Mouse (Mus musculus) embryo, embryonic 9.5 days (tissue): Measurements from ENCODE around the gene 4930556J24Rik.
"Not testable (repeated sequence)": the region's sequence is repeated elsewhere in the genome, so short reads cannot be mapped to it uniquely, and the experiment has no call there.

Source experiments
- DNase-seq: peaks from one replicate; pipeline ENCODE4 v3.0.0-alpha.2; 2017; ENCODE audit errors: extremely low spot score

The 4930556J24Rik gene

DNA sequence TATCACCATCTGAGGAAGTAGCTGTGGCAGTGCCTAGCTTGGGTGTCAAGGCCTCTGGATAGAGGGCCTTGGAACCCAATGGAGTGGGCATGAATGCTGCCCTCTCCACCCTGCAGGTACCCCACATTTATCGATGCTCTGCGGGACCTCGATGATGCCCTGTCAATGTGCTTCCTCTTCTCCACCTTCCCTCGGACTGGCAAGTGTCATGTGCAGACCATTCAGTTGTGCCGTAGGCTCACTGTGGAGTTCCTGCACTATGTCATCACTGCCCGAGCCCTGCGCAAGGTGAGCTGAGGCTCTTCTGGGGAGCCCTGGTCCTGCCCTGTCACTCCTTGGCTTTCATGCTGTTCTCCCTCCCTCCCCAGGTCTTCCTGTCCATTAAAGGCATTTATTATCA lies 3.5 kb downstream of the 4930556J24Rik start:
- no peak for DNase-seq

DNA sequence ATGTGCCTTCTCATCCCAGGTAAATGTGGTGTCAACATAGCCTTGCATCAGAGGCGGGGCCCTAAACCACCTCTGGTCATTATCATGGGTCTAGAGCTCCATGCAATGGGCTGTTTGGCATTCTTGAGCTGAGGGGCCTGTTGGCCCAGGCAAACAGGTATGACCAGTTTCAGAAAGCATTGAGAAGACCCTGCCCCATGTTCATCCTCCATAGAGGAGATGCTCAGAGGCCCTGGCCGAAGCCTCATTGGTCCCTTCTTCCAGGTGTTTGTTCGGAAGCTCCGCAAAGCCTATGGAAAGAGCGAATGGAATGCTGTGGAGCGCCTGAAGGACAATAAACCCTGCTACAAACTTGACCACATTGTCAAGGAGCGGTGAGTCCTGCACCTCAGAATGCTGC lies 6.2 kb downstream of the 4930556J24Rik start:
- no peak for DNase-seq

DNA sequence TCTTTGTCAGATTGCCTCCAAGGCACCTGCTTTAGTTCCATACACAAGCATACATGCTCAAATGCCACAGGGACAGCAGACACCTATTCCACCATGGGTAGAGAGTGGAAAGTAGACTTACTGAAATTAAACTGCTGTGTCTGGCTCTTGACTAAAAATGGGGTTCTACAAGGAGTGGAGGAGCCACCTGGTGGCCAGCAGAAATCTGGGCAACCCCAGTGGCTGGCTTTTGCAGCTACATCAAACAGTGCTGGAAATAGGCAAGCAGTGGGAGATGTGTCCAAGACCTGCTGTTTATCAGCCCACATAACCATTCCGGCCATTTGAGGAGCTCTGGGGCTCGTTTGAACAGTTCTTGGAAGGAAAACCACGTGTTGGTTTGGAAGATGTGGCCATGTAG lies 6.7 kb downstream of the 4930556J24Rik start:
- DNase-seq: no peak

DNA sequence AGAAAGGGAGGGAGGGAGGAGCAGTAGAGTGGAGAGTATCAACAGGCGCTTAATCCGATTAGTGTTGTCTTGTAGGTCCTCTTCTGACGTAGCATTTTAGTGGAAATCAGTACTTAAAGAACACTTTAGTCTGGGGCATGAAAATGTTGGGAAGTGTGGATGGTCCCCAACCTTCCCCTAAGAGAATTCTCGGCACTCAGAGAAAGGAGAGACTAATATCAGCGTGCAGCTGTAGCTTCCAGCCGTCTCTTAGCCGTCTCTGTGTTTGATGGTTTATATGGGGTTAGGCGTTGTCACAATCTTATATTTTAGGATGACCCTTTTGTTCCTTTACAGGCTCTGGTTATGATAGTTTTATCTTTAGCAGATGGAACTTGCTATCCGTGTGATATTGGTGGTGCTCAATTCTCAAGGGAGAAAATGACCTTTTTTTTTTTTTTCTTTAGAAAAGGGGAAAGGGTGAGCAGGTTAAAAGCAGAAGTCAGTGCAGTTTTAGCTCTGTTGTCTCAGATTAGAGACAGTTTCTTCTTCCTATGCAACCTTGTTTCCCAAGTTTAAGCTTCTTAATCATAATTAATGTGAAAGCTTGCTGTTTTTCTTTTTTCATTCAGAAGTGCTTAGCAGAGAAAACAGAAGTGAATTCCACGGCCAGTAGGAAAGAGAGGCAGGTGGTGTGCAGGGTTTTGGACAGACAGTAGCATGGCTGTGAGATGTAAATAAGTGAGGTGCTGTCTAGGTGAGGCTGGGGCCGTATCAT lies 12.0 kb downstream of the 4930556J24Rik start:
- no peak for DNase-seq

DNA sequence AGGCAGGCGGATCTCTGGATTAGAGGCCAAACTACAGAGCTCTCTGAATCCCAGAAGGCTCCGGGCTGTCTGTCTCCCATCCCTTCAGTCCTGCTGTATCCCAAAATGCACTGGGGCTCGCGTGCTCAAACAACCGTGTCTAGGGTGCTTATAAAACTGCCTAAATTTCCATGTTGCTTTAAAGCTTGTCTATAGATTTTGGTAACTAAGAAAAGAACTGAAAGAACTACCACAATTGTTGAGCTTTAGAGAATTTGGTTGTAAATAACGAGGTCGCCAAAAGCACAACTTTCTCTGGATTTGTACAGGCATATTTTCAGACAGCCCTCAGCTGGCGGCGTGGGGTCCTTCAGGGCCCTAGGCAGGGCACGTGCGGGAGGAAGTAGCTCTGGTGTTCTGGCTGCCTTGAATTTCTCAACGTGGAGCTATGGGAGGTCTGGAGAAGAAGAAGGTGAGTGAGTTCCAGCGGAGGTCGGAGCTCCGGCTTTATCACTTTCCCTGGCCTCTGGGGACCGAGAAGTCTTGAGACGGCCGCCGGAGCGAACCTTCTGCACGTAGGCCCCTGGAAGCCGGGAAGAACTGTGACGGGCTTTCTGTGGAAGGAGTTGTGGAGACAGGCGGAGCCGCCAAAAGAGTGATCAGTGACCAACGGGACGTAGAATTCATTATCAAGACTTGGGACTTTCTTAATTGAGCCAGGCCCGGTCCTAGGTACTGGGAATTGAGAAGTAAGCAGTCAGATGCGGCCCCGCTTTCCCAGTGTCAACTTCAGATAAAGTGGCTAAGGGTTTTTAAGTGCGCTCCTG lies 12.8 kb downstream of the 4930556J24Rik start, which contains the start of gene Pes1:
Pes1 (plus strand) TSS at position 366 of the 806 bp plus-strand sequence.
- DNase-seq: peak; percentile 89

DNA sequence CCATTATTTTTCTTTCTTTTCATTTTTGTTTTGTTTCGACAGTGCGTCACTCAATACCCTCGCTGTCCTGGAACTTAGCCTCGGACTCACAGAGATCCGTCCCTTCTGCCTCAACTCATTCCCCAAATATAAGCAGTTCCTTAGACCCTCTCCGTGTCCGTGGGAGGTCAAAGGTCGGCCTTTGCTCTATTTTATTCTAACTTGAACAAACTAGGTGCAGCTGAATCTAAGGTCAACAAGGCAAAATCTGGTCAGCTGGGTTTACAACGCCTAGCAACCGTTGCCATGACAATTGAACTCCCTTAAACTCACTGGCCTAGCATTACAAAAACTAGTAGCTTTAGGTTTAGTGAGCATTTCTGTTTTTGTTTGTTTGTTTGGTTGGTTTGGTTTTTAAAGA lies 13.4 kb downstream of the 4930556J24Rik start:
- DNase-seq: no peak

DNA sequence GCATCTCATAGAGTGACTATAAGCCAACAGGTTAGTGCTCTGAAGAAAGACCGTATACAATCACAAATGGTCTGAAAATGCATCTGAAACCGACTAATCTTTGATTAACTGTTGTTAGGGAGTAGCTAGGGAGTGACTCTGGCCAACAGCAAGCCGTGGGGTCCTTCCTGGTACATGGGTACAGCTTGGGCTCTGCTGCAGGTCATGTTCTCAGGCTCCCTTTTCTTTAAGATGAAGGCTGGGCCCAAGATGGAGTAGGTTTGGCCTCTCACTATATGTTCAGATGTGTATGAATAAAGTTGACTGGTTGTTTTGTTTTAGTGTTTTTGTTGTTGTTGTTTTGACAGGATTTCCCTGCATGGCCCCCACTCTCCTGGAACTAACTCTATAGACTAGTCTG lies 14.8 kb downstream of the 4930556J24Rik start:
- no peak for DNase-seq

DNA sequence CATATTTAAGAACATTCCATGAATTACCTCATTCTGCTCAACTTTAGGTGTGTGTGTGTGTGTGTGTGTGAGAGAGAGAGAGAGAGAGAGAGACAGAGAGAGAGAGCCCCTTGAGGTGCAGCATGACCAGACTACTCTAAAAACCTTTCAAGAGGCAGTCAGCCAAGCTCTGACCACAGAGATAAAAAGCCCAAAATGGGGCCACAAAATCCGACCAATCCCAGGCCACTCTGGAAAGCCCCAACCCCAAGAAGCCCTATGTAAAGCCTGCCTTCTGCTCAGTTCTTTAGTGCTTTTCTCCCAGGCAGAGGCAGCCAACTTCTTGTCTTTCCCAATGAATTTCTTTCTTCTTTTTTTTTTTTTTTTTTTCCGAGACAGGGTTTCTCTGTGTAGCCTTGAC lies 15.7 kb downstream of the 4930556J24Rik start:
- DNase-seq: no peak

DNA sequence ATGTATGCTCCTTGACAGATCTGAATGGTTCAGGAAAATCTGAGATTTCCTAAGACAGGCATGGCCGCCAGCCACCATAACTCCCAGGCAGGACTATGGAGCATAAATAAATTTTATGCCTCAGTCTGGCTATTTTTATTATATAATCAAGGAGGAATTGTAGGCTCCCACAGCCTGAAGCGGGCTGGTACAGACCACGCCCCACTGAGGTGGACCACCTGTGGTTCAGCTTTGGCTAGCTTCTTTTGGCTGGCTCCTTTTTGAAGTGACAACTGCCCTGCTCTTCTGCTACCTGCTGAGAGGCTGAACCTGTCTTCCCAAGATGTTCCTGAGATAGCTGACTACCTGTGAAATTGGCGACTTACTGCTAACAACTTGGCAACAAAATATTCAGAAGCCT lies 21.2 kb downstream of the 4930556J24Rik start:
- DNase-seq: not testable (repeated sequence)

DNA sequence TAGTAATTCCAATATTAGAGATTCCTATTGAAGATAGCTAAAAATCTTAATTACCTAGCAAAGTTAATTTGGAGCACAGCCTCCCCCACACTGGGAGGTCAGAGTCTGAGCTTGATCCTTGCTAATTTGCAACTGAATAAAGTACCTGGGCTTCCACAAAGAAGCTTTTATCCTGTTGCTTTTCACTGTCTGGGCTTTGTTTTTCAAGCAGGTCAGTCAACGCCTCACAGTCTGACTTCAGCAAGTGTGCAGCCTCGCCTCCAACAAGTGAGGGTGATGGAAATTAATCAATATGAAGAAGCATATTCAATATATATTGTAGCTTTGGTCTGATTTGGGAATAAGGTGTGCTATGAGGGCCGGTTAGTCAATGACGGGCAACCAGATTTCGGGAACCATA lies 21.7 kb downstream of the 4930556J24Rik start:
- DNase-seq: not testable (repeated sequence)

DNA sequence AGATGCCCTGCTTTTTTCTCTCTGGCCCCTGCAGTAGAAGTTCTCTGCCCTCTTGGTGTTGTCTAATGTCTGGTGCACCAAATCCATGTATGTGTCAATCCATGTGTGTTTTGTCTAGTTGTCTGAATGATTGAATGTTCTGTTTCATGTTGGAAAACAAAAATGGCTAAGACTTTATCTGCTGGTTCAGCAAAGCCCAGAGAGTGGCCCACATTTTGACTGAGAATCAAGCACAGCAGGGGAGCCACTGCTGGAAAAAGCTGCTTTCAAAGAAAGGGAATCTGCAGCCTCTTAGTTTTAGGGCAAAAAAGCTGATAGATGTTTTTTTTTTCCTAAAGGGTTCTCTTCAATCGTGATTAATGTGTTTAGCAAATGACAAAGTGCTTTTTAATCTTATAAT lies 30.2 kb downstream of the 4930556J24Rik start:
- no peak for DNase-seq

DNA sequence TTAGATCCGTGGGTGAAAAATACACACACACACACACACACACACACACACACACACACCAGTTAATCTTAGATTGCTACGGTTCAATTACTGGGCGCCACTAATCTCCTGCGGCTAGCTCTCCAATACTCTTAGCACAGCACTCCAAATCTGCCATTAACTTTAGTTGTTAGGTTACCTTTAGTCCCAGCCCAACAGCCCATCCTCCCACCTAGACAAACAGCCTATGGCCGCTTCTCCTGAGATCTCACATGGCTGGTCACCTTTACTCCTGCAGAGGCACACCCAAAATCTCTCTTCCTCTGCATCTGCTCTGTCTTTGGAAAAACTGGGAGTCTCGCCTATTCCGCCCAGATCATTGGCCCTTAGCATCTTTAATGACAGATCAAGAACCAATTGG lies 35.2 kb downstream of the 4930556J24Rik start:
- DNase-seq: no peak

DNA sequence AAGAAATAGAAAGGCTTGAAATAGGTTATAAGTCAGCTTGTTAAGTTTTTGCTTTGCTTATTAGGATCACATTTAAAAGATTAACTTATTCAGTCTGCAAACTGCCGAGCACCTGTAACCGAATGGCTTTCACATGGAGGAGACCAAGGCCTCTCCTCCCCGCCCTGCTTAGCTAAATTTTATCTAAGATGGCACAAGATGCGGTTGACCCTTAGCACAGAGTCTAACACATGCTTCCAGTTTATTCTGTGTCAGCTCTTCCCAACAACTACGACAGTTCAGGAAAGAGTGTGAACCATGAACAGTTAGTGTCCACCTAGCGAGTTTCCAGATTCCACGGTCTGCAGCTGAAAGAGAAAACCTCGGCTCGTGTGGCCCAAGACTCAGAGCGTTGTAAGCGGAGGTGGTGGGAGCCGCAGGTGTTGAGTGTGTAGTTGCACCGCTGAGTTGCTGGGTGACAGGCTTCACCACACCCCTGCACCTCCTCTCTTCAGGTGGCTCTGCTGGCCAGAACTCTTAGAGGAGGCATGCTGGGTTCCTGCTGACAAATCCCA lies 39.2 kb downstream of the 4930556J24Rik start:
- DNase-seq: no peak

DNA sequence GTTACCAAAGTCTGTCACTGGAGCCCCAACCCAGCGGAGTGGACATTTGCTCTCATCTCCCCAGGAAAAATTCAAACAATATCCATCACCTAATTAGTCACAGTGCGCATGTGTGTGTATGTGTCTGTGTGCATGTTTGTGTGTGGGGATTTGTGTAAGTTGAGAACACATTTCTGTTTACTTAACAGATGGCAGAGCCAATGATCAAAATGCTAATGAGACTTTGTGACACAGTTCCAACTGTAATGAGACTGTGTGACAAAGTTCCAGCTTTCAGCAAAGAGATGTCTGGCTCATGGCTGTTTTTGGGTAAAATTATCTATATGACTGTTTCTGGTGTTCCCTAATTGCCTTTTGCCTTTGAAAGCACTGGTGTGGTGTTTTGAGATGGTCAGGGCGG lies 40.3 kb downstream of the 4930556J24Rik start:
- no peak for DNase-seq

DNA sequence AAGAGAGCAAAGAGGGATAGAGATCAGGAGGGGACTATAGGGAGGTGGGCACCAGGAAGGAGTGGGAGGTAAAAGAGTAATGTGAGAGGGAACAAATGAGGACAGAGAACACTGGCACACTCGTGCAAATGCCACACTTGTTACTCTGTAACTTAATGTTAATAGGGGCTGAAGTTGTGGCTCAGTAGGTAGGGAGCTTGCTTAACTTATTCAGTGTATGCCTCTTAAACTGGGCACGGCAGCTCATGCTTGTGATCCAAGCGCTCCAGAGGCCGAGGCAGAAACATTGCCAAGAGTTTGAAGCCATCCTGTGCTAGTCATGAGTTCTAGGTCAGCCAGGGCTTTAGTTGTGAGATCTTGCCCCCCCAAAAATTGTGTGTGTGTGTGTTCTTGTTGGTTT lies 41.4 kb downstream of the 4930556J24Rik start:
- no peak for DNase-seq

DNA sequence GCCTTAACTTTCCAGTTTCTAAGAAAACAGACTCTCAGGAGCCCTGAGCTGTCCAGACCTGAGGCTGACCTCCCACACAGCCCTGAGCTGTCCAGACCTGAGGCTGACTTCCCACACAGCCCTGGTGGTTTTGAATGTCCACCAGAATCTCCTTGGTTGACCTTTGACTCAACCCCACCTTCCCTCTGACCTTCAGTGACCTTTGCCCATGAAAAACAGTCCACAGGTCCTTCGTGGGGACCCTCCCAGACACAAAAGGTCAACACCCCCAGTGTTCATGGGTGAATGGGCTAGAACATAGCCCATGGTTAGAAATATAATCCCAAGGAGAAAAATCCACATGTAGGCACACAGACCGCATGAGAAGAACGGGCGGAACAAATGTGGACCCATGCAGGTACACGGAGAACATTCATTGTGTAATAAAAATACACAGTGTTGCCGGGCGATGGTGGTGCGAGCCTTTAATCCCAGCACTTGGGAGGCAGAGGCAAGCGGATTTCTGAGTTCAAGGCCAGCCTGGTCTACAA lies 42.8 kb downstream of the 4930556J24Rik start:
- no peak for DNase-seq

DNA sequence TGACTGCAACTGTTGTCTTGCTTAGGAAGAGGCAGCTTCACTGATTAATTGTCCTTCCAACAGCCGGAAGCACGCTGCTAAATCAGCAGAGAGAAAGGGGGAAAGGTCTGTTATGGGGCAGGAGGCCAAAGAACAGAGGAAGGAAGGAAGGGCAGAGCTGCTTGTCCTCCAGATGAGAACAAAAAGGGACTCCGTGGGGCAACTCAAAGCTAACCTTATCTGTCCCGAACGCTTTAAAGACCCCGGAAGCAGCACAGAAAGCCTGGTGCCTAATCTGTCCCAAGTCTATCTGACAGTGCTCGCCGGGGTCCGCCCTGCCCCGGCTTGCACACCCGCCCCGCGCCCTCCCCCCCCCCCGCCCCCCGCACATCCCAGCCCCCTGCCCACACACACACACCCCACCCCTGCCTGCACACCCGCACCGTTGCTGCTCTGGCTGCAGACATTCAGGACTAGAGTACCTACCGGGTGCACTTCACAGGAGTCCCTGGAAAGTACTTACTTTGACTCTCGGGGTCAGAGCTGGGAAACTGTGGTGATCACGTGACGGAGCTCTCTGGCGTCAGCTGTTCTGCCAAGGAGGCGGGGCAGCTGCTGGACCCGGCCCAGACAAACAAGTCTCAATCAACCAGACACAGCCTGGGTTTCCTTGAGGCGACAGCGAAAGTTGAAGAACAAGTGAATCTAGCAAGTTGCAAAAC lies 44.9 kb downstream of the 4930556J24Rik start, which contains the start of gene Tcn2:
Tcn2 (minus strand) TSS at position 649 of the 701 bp plus-strand sequence.
- peak; percentile 81 for DNase-seq

DNA sequence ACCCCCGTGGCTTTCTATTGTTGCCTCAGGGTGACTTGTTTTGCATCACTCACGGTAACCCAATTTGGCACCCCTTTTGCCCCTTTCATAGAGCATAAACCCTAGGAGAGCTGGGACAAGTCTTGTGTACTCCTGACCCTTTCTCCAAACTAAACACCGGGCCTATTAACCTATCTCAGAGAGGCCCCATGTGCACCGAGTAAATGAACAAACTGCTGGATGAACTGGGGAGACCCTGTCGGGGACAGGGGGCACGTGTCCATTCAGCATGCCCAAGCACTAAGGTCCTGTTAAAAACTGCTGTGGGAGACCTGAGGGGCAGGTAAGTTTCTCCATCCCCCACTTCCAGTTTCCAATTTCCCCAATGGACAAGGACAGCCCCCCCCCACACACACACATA lies 45.6 kb downstream of the 4930556J24Rik start:
- DNase-seq: no peak

DNA sequence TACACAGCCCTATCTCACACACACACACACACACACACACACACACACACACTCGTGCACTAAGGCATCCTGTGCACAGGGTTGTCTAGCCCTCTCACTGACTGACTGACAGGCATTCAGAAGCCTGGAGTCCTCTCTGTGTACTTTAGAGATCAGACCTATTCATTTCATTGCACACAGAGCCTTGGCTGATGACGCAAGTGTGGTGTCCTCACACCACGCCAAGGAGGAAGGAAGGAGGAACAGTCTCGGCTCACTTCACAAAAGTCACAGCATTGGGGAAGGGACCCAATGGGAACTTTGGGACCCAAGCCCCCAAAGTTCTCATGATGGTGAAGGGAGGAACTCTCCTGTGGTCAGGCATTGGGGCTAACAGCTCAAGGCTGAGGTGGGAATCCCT lies 46.6 kb downstream of the 4930556J24Rik start:
- DNase-seq: no peak

DNA sequence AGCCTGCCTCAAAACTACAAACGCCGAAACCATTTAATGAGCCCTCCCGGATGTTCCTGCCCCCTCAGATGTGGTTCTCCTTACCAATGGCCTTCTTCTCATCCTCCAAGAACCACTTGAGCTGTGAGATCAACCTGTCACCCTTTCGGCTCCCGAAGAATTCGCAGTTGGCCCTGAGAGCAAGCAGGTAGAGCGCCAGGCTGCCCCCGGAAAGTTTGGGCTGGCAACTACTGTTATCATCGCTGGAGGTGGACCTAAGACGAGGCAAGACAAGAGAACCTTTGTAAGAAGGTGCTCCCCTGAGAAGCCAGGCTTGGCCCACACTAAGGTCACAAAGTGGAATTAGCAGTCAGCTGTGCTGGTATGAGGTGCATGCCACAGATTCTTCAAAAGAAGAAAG lies 50.7 kb downstream of the 4930556J24Rik start:
- DNase-seq: no peak

DNA sequence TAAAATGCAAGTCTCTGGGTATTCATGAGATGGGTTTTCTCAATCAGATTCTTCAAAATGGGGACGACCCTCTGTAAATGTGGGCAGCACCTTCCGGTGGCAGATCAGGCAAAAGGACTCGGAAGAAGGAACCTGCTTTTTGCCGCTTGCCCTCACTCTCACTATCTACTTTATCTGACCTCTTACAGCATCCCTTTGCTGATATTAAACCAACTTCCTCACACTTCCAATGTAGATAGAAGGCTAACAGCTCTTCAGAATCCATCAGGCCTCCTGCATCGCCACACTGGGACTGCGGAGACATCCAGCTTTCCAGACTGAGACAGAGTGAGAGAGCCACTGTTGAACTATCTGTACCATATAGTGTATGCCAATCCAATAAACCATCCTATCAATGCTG lies 53.8 kb downstream of the 4930556J24Rik start:
- no peak for DNase-seq

DNA sequence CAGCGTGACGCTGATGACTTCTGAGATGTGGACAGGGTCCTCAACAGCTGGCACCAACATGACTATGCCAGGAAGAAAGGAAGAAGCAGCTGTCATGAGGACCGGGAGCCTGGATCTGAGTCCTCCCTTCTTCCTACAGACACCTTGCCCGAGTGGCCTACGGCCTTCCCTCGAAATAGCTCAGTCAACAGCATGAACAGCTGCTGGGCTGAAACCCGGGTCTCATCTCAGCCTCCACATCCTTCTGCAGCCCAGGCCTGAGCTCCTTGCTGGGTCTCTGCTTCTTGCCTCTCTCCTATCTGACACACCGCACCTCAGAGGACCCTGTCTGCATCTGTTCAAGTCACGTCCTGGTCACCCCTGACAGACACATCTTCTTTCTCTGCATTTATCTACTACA lies 54.5 kb downstream of the 4930556J24Rik start:
- no peak for DNase-seq
